Mouse (Mus musculus): ENCODE measurements around the gene 1810062G17Rik.

The 1810062G17Rik gene

GRCm38 (mm10) chr3:36480486-36480885 lies 4.7 kb downstream of the 1810062G17Rik start:
- H3K9me3 ChIP-seq (ENCODE audit: low read length) = no peaks in the 10 kb centered on the region
- peaks cover 18% of the 10 kb centered on the region for H3K27me3 ChIP-seq (ENCODE audit: insufficient read depth, low read length)
- peaks cover 23% of the 10 kb centered on the region for H3K4me1 ChIP-seq (replicated peaks; ENCODE audit: low read depth, low read length)
- no peaks in the 10 kb centered on the region for H3K36me3 ChIP-seq (ENCODE audit: insufficient read depth, low read length)
- H3K4me3 ChIP-seq (replicated peaks; ENCODE audit: low read length) = no peak overlapping the region
- TF ChIP-seq POU5F1 (IDR thresholded peaks at IDR 0.05; ENCODE audit: borderline replicate concordance, low read length) = no peak

DNA sequence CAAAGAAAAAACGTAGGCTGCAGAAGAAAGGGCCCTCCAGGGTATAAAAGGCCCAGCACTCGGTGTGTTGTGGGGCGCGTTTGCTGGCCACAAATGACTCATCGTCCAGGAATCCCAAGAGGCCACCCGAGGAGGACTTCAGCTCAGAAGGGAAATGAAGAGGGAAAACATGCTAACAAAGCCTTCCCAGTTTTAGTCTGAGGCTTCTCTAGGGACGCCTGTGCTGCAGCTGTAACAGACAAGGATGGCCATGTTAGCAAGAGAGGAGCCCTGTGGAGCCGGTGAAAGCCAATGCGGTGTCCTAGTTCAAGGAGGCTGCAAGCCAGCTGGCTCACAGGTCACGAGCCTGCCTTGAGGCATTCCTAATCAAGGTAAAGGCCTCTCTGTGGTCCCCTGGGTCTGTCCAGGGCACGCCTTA lies 6.0 kb downstream of the 1810062G17Rik start:
- TF ChIP-seq POU5F1 (IDR thresholded peaks at IDR 0.05; ENCODE audit: borderline replicate concordance, low read length) (no peak), NANOG (IDR thresholded peaks at IDR 0.05; ENCODE audit: borderline replicate concordance, low read length) (no peak), CTCF (conservative IDR thresholded peaks at IDR 0.05; ENCODE audit: low read length) (no peak)
- H3K4me3 ChIP-seq (replicated peaks; ENCODE audit: low read length) = no peak overlapping the region
- H3K4me1 ChIP-seq (replicated peaks; ENCODE audit: low read depth, low read length) = peaks cover 17% of the 10 kb centered on the region
- no peaks in the 10 kb centered on the region for H3K36me3 ChIP-seq (ENCODE audit: insufficient read depth, low read length)
- H3K9me3 ChIP-seq (ENCODE audit: low read length) = no peaks in the 10 kb centered on the region
- peaks cover 17% of the 10 kb centered on the region for H3K27me3 ChIP-seq (ENCODE audit: insufficient read depth, low read length)

DNA sequence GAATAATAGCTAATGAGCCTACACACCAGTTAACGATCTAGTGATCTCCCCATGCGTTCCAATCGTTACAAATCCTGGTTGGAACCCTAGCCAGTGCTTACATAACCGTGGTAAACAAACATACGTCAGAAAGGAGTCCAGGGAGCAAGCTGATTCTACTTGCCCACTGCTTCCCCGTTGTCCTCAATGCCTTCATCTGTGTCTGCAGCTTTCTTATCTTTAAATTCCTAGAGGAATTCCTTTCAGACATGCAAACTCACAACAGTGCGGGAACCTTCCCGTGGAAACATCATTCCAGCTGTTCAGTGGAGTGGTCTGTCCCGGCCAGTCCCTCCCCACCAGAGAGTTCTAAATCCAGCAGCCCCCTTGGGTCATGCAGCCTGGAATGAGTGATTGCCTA lies 7.2 kb downstream of the 1810062G17Rik start:
- Histone ChIP-seq H3K27me3 (ENCODE audit: insufficient read depth, low read length) (peaks cover 7% of the 10 kb centered on the region), H3K4me3 (replicated peaks; ENCODE audit: low read length) (no peak overlapping the region), H3K4me1 (replicated peaks; ENCODE audit: low read depth, low read length) (peaks cover 15% of the 10 kb centered on the region), H3K36me3 (ENCODE audit: insufficient read depth, low read length) (no peaks in the 10 kb centered on the region), H3K9me3 (ENCODE audit: low read length) (no peaks in the 10 kb centered on the region)
- TF ChIP-seq NANOG (IDR thresholded peaks at IDR 0.05; ENCODE audit: borderline replicate concordance, low read length) (no peak), POU5F1 (IDR thresholded peaks at IDR 0.05; ENCODE audit: borderline replicate concordance, low read length) (no peak), CTCF (conservative IDR thresholded peaks at IDR 0.05; ENCODE audit: low read length) (no peak)

GRCm38 (mm10) chr3:36484292-36484691 lies 8.6 kb downstream of the 1810062G17Rik start:
- H3K36me3 ChIP-seq (ENCODE audit: insufficient read depth, low read length) = no peaks in the 10 kb centered on the region
- H3K9me3 ChIP-seq (ENCODE audit: low read length) = no peaks in the 10 kb centered on the region
- H3K4me1 ChIP-seq (replicated peaks; ENCODE audit: low read depth, low read length) = peaks cover 6% of the 10 kb centered on the region
- no peaks in the 10 kb centered on the region for H3K27me3 ChIP-seq (ENCODE audit: insufficient read depth, low read length)
- H3K4me3 ChIP-seq (replicated peaks; ENCODE audit: low read length) = no peak overlapping the region
- TF ChIP-seq CTCF (conservative IDR thresholded peaks at IDR 0.05; ENCODE audit: low read length) (no peak), POU5F1 (IDR thresholded peaks at IDR 0.05; ENCODE audit: borderline replicate concordance, low read length) (no peak), NANOG (IDR thresholded peaks at IDR 0.05; ENCODE audit: borderline replicate concordance, low read length) (no peak)

- H3K9me3 ChIP-seq (ENCODE audit: low read length) = no peaks in the 10 kb centered on the region
Measured at GRCm38 (mm10) chr3:36486176-36486575, 10.4 kb downstream of the 1810062G17Rik start.

DNA sequence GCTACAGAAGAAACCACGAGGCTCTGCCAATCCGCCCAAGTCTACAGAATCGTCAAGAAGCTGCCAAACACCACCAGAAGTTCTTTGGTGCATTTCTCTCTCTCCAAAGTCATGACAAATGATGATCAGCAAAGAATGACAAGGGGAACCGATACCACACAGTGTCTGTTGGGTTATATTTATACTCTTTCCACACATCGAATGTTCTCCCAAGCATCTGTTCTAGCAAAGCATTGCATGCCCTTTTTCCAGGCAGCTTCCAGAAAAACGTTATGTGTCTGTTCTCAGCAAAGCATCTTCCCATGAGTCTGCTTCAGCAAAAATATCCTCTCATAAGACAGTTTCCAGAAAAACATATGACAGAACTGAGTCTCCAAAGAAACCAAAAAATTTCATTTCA lies 11.1 kb downstream of the 1810062G17Rik start:
- H3K9me3 ChIP-seq (ENCODE audit: low read length) = no peaks in the 10 kb centered on the region

More at GRCm38 (mm10) chr3:36486176-36486575, 10.4 kb downstream of the 1810062G17Rik start:
- Histone ChIP-seq H3K4me3 (replicated peaks; ENCODE audit: low read length) (no peak overlapping the region), H3K36me3 (ENCODE audit: insufficient read depth, low read length) (no peaks in the 10 kb centered on the region), H3K27me3 (ENCODE audit: insufficient read depth, low read length) (no peaks in the 10 kb centered on the region), H3K4me1 (replicated peaks; ENCODE audit: low read depth, low read length) (peaks cover 5% of the 10 kb centered on the region; the same call in 1 of the 2 replicates)
- TF ChIP-seq NANOG (IDR thresholded peaks at IDR 0.05; ENCODE audit: borderline replicate concordance, low read length) (no peak), CTCF (conservative IDR thresholded peaks at IDR 0.05; ENCODE audit: low read length) (no peak), POU5F1 (IDR thresholded peaks at IDR 0.05; ENCODE audit: borderline replicate concordance, low read length) (no peak)

GRCm38 (mm10) chr3:36488367-36488766 lies 12.6 kb downstream of the 1810062G17Rik start:
- no peaks in the 10 kb centered on the region for H3K27me3 ChIP-seq (ENCODE audit: insufficient read depth, low read length)
- H3K9me3 ChIP-seq (ENCODE audit: low read length) = no peaks in the 10 kb centered on the region
- H3K4me3 ChIP-seq (replicated peaks; ENCODE audit: low read length) = no peak overlapping the region
- H3K36me3 ChIP-seq (ENCODE audit: insufficient read depth, low read length) = no peaks in the 10 kb centered on the region
- H3K4me1 ChIP-seq (replicated peaks; ENCODE audit: low read depth, low read length) = no peaks in the 10 kb centered on the region
- TF ChIP-seq NANOG (IDR thresholded peaks at IDR 0.05; ENCODE audit: borderline replicate concordance, low read length) = no peak
- no peak for TF ChIP-seq CTCF (conservative IDR thresholded peaks at IDR 0.05; ENCODE audit: low read length)
- no peak for TF ChIP-seq POU5F1 (IDR thresholded peaks at IDR 0.05; ENCODE audit: borderline replicate concordance, low read length)

More for the DNA sequence above, 11.1 kb downstream of the 1810062G17Rik start:
- no peak overlapping the region for H3K4me3 ChIP-seq (replicated peaks; ENCODE audit: low read length)
- no peaks in the 10 kb centered on the region for H3K36me3 ChIP-seq (ENCODE audit: insufficient read depth, low read length)
- H3K27me3 ChIP-seq (ENCODE audit: insufficient read depth, low read length) = no peaks in the 10 kb centered on the region
- peaks cover 1% of the 10 kb centered on the region; the same call in 1 of the 2 replicates for H3K4me1 ChIP-seq (replicated peaks; ENCODE audit: low read depth, low read length)
- no peak for TF ChIP-seq NANOG (IDR thresholded peaks at IDR 0.05; ENCODE audit: borderline replicate concordance, low read length)
- no peak for TF ChIP-seq CTCF (conservative IDR thresholded peaks at IDR 0.05; ENCODE audit: low read length)
- no peak for TF ChIP-seq POU5F1 (IDR thresholded peaks at IDR 0.05; ENCODE audit: borderline replicate concordance, low read length)

- Histone ChIP-seq H3K4me3 (replicated peaks; ENCODE audit: low read length) (no peak overlapping the region), H3K36me3 (ENCODE audit: insufficient read depth, low read length) (no peaks in the 10 kb centered on the region), H3K27me3 (ENCODE audit: insufficient read depth, low read length) (no peaks in the 10 kb centered on the region), H3K4me1 (replicated peaks; ENCODE audit: low read depth, low read length) (no peaks in the 10 kb centered on the region), H3K9me3 (ENCODE audit: low read length) (no peaks in the 10 kb centered on the region)
- no peak for TF ChIP-seq POU5F1 (IDR thresholded peaks at IDR 0.05; ENCODE audit: borderline replicate concordance, low read length)
- no peak for TF ChIP-seq NANOG (IDR thresholded peaks at IDR 0.05; ENCODE audit: borderline replicate concordance, low read length)
- no peak for TF ChIP-seq CTCF (conservative IDR thresholded peaks at IDR 0.05; ENCODE audit: low read length)
Measured at GRCm38 (mm10) chr3:36488899-36489589, 13.3 kb downstream of the 1810062G17Rik start.

DNA sequence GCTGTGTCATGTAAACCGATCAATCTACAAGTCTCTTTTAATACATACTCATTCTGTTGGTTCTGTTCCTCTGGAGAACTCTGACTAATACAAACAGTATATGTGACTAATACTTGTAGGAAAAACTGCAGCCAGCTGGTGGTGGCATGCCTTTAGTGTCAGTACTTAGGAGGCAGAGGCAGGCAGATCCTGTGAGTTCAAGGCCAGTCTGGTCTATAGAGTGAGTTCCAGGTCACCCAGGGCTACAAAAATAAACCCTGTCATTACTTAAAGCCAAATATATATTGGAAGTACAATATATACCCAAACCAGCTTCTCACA lies 13.8 kb downstream of the 1810062G17Rik start:
- Histone ChIP-seq H3K27me3 (ENCODE audit: insufficient read depth, low read length) (no peaks in the 10 kb centered on the region), H3K36me3 (ENCODE audit: insufficient read depth, low read length) (no peaks in the 10 kb centered on the region), H3K9me3 (ENCODE audit: low read length) (no peaks in the 10 kb centered on the region), H3K4me1 (replicated peaks; ENCODE audit: low read depth, low read length) (no peaks in the 10 kb centered on the region), H3K4me3 (replicated peaks; ENCODE audit: low read length) (no peak overlapping the region)
- TF ChIP-seq NANOG (IDR thresholded peaks at IDR 0.05; ENCODE audit: borderline replicate concordance, low read length) (no peak), POU5F1 (IDR thresholded peaks at IDR 0.05; ENCODE audit: borderline replicate concordance, low read length) (no peak), CTCF (conservative IDR thresholded peaks at IDR 0.05; ENCODE audit: low read length) (no peak)

Measured in E14TG2a.4 (cell line).